Mouse (Mus musculus) spleen, postnatal 36 days (tissue): ENCODE results near the gene Armh3.
A peak's percentile ranks its signal among the peaks of the same experiment; 100 is the strongest.

Experiments
- DNase-seq, 2 experiments: peaks; one replicate each; pipeline ENCODE4 v3.0.0; 2022; ENCODE audit warnings: low spot score in 2 of 2, mixed read lengths in 1 of 2

The Armh3 gene

GRCm38 (mm10) chr19:45991171-45991570 lies 7.1 kb downstream of the Armh3 start:
- no peak for DNase-seq

- DNase-seq: no peak
Observed at GRCm38 (mm10) chr19:45988238-45988637, 10.1 kb downstream of the Armh3 start.

GRCm38 (mm10) chr19:45984379-45984778 lies 13.9 kb downstream of the Armh3 start:
- peak in 1 of 2 experiments; percentile 29 for DNase-seq

- DNase-seq: no peak
Observed at GRCm38 (mm10) chr19:45960770-45961169, 37.5 kb downstream of the Armh3 start.

DNA sequence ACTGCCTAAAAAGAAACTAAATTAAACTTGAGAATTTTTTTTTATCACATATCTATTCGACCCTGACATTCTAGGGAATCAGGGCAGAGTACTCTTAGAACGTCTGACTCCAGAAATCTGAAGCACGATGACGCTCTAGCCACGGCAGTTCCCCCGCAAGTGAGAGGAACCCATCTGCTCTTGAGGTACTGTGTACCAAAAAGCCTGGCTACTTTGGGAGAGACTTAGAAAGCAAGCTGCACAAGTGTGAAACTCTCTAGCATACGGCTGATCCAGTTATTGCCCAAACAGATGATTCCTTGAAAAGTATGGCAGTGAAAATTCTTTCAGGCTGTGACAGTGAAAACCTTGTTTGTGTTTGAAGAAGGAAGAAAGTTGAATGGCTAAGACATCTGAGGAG lies 41.6 kb downstream of the Armh3 start:
- no peak for DNase-seq

- peak in 1 of 2 experiments; percentile 13 for DNase-seq
Observed at GRCm38 (mm10) chr19:45953286-45953685, 45.0 kb downstream of the Armh3 start.

GRCm38 (mm10) chr19:45949236-45949635 lies 49.1 kb downstream of the Armh3 start:
- no peak for DNase-seq

- DNase-seq: no peak
Observed at GRCm38 (mm10) chr19:45947764-45948163, 50.5 kb downstream of the Armh3 start.

GRCm38 (mm10) chr19:45947286-45947685 lies 51.0 kb downstream of the Armh3 start:
- DNase-seq: no peak

GRCm38 (mm10) chr19:45946541-45946940 lies 51.7 kb downstream of the Armh3 start:
- DNase-seq: no peak

DNA sequence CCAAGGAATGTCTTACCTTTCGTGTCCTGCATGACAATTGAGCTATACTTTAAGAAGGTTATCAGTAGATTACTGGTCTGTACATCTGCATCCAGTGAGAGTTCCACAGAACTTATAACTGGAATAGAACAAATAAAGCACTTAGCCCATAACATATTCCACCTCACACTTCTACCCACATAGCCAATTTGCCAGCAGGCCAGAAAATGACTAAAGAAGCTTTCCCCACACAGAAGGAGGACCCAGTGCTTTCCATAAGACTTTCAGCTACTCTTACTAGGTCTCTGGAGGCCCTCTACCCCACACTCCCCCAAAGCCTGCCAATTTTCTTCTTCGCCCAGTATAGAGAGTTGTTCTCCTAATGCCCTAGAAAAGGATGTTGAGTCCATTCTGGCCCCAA lies 52.3 kb downstream of the Armh3 start:
- no peak for DNase-seq

DNA sequence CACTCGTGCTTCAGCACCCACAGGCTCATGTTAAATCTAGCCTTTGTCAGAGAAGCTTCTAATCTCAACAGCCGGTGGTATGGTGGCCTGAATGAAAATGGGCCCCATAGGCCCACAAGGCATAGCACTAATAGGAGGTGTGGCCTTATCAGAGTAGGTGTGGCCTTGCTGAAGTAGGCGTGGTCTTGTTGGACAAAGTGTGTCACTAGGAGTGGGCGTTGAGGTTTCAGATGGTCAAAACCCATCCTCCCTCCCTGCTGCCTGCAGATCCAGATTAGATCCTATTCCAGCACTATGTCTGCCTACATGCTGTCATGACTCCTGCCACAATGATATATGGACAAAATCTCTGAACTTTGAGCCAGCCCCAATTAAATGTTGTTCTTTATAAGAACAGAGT lies 54.5 kb downstream of the Armh3 start:
- peak in 1 of 2 experiments; percentile 10 for DNase-seq

DNA sequence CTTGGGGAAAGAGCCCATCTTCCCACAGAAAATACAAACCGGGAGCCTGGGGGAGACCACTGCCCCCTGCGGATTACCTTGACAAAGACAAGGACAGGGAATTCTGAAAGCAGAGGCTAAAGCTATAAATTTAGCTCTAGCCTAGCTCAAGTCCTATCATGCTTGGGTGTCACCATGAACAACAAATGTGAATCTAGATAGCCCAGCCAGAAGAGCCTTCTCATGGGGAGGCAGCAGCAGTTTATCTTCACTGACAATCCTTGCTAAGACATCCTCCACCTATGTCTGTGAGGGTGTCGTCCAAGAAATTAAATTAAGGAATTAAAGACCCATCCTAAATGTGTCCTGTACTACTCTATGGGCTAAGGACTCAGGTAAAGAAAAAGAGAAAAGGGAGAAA lies 60.2 kb downstream of the Armh3 start:
- DNase-seq: peak; percentile 2 to 24

- DNase-seq: no peak
Observed at GRCm38 (mm10) chr19:45937530-45937929, 60.8 kb downstream of the Armh3 start.

GRCm38 (mm10) chr19:45927236-45927635 lies 71.1 kb downstream of the Armh3 start:
- DNase-seq: no peak

DNA sequence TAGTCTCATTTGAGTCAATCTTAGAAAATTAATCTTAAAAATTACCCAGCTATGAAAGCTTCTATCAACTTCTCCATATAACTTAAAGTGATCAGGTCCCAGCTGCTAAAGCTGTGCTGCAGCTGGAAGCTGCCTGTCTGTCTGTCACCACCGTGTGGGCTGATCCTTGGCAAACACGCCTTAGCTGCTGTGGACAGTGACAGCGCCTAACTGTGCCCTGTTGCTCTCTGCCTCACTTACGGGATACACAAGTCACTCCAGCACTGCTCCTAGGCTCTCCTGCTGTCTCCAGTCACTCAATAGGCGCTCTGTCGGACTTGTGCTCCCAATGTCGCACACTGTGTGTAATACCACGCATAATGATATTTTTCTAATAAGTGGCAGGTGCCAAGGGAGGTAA lies 71.9 kb downstream of the Armh3 start:
- DNase-seq: no peak

DNA sequence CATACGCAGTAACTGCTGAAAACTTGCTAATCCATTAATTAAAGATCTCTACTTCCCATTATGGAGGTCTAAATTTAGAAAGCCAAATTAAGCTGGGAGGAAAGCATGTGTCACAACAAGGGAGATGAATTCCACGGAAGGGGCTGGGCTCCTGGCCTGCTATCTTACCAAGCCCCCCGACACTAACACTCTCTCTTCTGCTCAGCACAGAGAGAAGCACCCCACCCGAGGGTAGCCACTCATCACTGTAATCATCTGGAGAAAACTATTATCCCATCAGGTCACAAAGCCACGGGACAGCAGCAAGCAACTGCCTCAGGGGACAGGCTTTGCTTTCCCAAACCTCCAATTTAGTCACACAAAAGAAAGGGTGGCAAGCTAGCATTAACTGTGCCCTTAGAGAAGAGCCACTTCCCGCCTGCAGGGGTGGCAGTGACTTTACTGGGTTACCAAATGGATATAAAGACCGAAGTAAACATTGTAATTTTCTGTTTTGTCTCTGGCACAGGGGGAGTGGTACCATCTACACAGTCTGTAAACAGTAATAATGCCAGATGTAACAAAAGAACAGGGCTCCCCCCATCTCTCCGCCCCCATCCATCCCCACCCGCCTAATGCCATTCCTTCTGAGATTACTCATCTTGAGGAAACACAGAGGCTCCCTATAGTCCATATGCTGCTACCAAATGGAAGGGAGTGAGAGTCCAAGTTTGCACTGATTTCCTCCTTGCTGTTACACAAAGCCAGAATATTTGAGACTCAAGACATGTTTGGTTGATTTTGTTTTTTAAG lies 77.8 kb downstream of the Armh3 start:
- no peak for DNase-seq

DNA sequence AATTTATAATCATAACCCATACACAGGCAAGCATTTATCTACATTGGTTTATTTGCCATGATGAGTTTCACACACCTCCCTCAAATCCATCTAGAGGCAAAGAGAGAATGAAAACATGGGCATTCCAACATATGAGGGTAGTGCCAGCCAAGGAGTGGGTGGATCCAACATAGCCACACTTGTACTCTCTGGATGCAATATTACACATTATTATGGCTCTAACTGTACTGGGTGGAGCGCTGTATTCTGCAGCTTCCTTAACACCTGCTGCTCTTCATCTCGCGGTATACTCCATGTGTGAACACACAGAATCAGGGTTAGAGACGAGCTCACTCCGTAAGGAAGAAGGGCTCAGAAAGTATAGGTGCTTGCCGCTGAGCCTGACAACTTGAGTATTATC lies 79.9 kb downstream of the Armh3 start:
- no peak for DNase-seq

- no peak for DNase-seq
Observed at GRCm38 (mm10) chr19:45917856-45918255, 80.4 kb downstream of the Armh3 start.

DNA sequence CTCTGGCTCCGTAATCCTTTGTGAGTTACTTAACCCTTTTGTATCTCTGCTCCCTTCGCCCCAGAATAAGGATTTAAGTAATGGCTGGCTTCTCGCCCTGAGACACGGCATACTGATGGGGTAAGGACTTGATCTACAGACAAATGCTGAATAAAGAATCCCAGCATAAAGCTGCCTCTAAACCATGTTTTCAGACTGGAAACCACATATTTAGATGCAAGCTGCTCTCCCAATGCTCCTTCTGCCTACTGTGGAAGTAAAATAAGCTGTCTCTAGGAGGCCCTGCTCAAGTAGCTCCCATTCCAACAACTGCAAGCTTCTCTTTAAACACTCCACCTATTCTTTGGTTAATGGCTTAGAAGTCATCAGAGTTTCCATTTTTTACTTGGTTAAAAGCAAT lies 81.8 kb downstream of the Armh3 start:
- no peak for DNase-seq

DNA sequence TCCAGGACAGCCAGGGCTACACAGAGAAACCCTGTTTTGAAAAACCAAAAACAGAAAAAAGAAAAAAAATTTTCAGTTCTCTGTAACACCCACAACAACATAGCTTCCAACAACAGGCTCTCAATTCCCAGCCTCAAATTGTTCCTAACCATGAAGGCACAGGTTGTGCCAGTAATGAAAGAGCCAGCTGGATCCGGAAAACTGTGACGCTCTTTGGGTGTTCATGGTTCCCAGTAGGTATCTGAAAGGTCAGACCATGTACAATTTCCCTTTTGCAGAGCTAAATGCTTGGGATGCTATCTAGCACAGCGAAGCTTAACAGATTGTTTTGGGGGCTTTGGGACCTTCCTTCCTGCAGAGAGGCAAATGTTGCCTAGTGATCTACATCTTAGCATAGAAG lies 82.3 kb downstream of the Armh3 start:
- DNase-seq: no peak

GRCm38 (mm10) chr19:45913036-45913435 lies 85.3 kb downstream of the Armh3 start:
- DNase-seq: no peak

GRCm38 (mm10) chr19:45912376-45912775 lies 85.9 kb downstream of the Armh3 start:
- no peak for DNase-seq
